Mouse (Mus musculus) forebrain, embryonic 14.5 days (tissue): ENCODE measurements around the gene Gm5741. TPM values are rescaled to one million over a fixed set of nuclear protein-coding genes. Genes with fewer than 3 reads are reported as not detected.
A peak's percentile ranks its signal among the peaks of the same experiment; 100 is the strongest.

Experiments
- ATAC-seq: fragments of 200-750 bp; cut with Nextera tagmentation; 2 replicates; pipeline ENCODE4 v1.8.0; 2017; ENCODE audit warnings: mild to moderate bottlenecking, moderate library complexity
- DNase-seq: peaks from one replicate; pipeline ENCODE4 v3.0.0-alpha.2; 2015; ENCODE audit warnings: low spot score
- H3K27ac ChIP-seq: fragments of 300-500 bp; sonication (generic); 2 replicates; pipeline ENCODE4 v1.5.1; 2014; ENCODE audit warnings: low read depth, mild to moderate bottlenecking, control low read depth, low read length, moderate library complexity
- H3K27me3 ChIP-seq: fragments of 300-500 bp; sonication (generic); replicated peaks from 2 replicates; pipeline ENCODE4 v1.6.1; 2014; ENCODE audit warnings: low read length, control low read depth, mixed read lengths; ENCODE audit not compliant: control insufficient read depth, insufficient read depth
- H3K36me3 ChIP-seq: fragments of 300-500 bp; sonication (generic); 2 replicates; pipeline ENCODE4 v1.6.1; 2014; ENCODE audit warnings: low read length, control low read depth; ENCODE audit not compliant: control insufficient read depth, insufficient read depth
- H3K4me1 ChIP-seq: fragments of 300-500 bp; sonication (generic); 2 replicates; pipeline ENCODE4 v1.6.1; 2014; ENCODE audit warnings: antibody characterized with exemption, low read length, control low read depth; ENCODE audit not compliant: control insufficient read depth, insufficient read depth
- H3K4me2 ChIP-seq: fragments of 300-500 bp; sonication (generic); 2 replicates; pipeline ENCODE4 v1.6.1; 2014; ENCODE audit warnings: mild to moderate bottlenecking, control low read depth, low read length
- H3K4me3 ChIP-seq: fragments of 300-500 bp; sonication (generic); 2 replicates; pipeline ENCODE4 v1.5.1; 2014; ENCODE audit warnings: low read depth, low read length, control low read depth
- H3K9ac ChIP-seq: fragments of 300-500 bp; sonication (generic); 2 replicates; pipeline ENCODE4 v1.6.1; 2014; ENCODE audit warnings: mild to moderate bottlenecking, low read length, control low read depth, moderate library complexity
- H3K9me3 ChIP-seq: fragments of 300-500 bp; sonication (generic); replicated peaks from 2 replicates; pipeline ENCODE4 v1.6.1; 2016; ENCODE audit warnings: low read length, control low read depth, mixed read lengths; ENCODE audit not compliant: control insufficient read depth
- WGBS: fragments of 180-500 bp; shearing (Covaris S2); extraction: QIAGEN DNeasy Blood & Tissue Kit; methylation state at CpG from one replicate; pipeline ENCODE4 v1.1.7; 2014; 5-methylcytosine and 5-hydroxymethylcytosine counted together
- polyA plus RNA-seq: library from polyadenylated mRNA; unstranded; fragments of >200 nt; fragmentation: Nextera tagmentation; extraction: Ambion mirVana; gene quantifications from 2 replicates; pipeline ENCODE4 v1.2.1, GENCODE M21; 2014

Gene Gm5741
- polyA plus RNA-seq, 1 experiment from 2014 or later = not detected

GRCm38 (mm10) chr8:85032622-85033311, 35.0 kb downstream of the Gm5741 start:
- ATAC-seq (no peak), DNase-seq (no peak)
- 87% methylated on average over 4 of the region's 4 CpGs for WGBS
- Histone ChIP-seq H3K9me3 (no peaks in the 10 kb centered on the region), H3K4me2 (no peak overlapping the region), H3K9ac (no peak overlapping the region), H3K4me3 (no peak overlapping the region), H3K4me1 (peaks cover 24% of the 10 kb centered on the region), H3K36me3 (peaks cover 39% of the 10 kb centered on the region), H3K27me3 (no peaks in the 10 kb centered on the region), H3K27ac (no peak overlapping the region)

GRCm38 (mm10) chr8:85029271-85029670, 38.5 kb downstream of the Gm5741 start:
- Histone ChIP-seq H3K4me1 (peaks cover 21% of the 10 kb centered on the region), H3K27ac (no peak overlapping the region), H3K9ac (peak overlapping the region; percentile 99; the same call in 1 of the 2 replicates), H3K4me3 (no peak overlapping the region), H3K36me3 (peaks cover 39% of the 10 kb centered on the region), H3K27me3 (no peaks in the 10 kb centered on the region), H3K9me3 (no peaks in the 10 kb centered on the region), H3K4me2 (peak overlapping the region; percentile 92; the same call in 1 of the 2 replicates)
- no peak for ATAC-seq
- DNase-seq = no peak
- WGBS = 93% methylated on average over 14 of the region's 14 CpGs

- no peaks in the 10 kb centered on the region for H3K27me3 ChIP-seq
- peak overlapping the region; percentile 97 for H3K4me3 ChIP-seq
- peaks cover 25% of the 10 kb centered on the region for H3K4me1 ChIP-seq
- peak overlapping the region; percentile 99 for H3K9ac ChIP-seq
- 31% methylated on average over 2 of the region's 2 CpGs for WGBS
- no peak for ATAC-seq
- peak overlapping the region; percentile 92 for H3K4me2 ChIP-seq
- H3K9me3 ChIP-seq = no peaks in the 10 kb centered on the region
- H3K27ac ChIP-seq = no peak overlapping the region
- DNase-seq = peak; percentile 22
- peaks cover 45% of the 10 kb centered on the region for H3K36me3 ChIP-seq
Measured at GRCm38 (mm10) chr8:85027922-85028321, 39.9 kb downstream of the Gm5741 start.

- peaks cover 25% of the 10 kb centered on the region for H3K4me1 ChIP-seq
- ATAC-seq = no peak
- no peaks in the 10 kb centered on the region for H3K9me3 ChIP-seq
- no peaks in the 10 kb centered on the region for H3K27me3 ChIP-seq
- peaks cover 43% of the 10 kb centered on the region for H3K36me3 ChIP-seq
- H3K27ac ChIP-seq = peak overlapping the region; percentile 86
- peak overlapping the region; percentile 99 for H3K9ac ChIP-seq
- DNase-seq = peak; percentile 15
- 1% methylated on average over 13 of the region's 13 CpGs for WGBS
- peak overlapping the region; percentile 92 for H3K4me2 ChIP-seq
- H3K4me3 ChIP-seq = peak overlapping the region; percentile 97
Measured at GRCm38 (mm10) chr8:85027516-85027855, 40.3 kb downstream of the Gm5741 start.

GRCm38 (mm10) chr8:85026670-85027515, 40.9 kb downstream of the Gm5741 start, which contains the start of gene Trir:
TSS of gene Trir (plus strand) at chr8:85026823.
- H3K27ac ChIP-seq = peak within 1 kb of the TSS; percentile 86
- H3K4me2 ChIP-seq = peak within 1 kb of the TSS; percentile 92
- H3K4me1 ChIP-seq = peaks cover 25% of the 10 kb centered on the region
- H3K4me3 ChIP-seq = peak within 1 kb of the TSS; percentile 97
- H3K9me3 ChIP-seq = no peaks in the 10 kb centered on the region
- peak; percentile 98 for DNase-seq
- WGBS = 1% methylated on average over 69 of the region's 75 CpGs
- H3K27me3 ChIP-seq = no peaks in the 10 kb centered on the region
- peak; percentile 86 for ATAC-seq
- peak within 1 kb of the TSS; percentile 99 for H3K9ac ChIP-seq
- H3K36me3 ChIP-seq = peaks cover 43% of the 10 kb centered on the region

- DNase-seq = peak; percentile 97
- Histone ChIP-seq H3K27ac (no peak within 1 kb of the TSS; the same call in 1 of the 2 replicates), H3K9me3 (no peaks in the 10 kb centered on the region), H3K4me1 (peaks cover 25% of the 10 kb centered on the region), H3K36me3 (peaks cover 43% of the 10 kb centered on the region), H3K9ac (peak within 1 kb of the TSS; percentile 79), H3K4me3 (peak within 1 kb of the TSS; percentile 78), H3K4me2 (peak within 1 kb of the TSS; percentile 92), H3K27me3 (no peaks in the 10 kb centered on the region)
- WGBS = 8% methylated on average over 30 of the region's 30 CpGs
- peak; percentile 92 for ATAC-seq
Measured at GRCm38 (mm10) chr8:85025098-85025932, 42.5 kb downstream of the Gm5741 start, which contains the start of gene Asna1. TSS of gene Asna1 (minus strand) at chr8:85025281.

GRCm38 (mm10) chr8:85023846-85024245, 43.9 kb downstream of the Gm5741 start:
- Histone ChIP-seq H3K36me3 (peaks cover 49% of the 10 kb centered on the region), H3K4me2 (peak overlapping the region; percentile 92), H3K9ac (no peak overlapping the region), H3K4me3 (peak overlapping the region; percentile 78; the same call in 1 of the 2 replicates), H3K4me1 (peaks cover 23% of the 10 kb centered on the region), H3K9me3 (no peaks in the 10 kb centered on the region), H3K27ac (no peak overlapping the region), H3K27me3 (no peaks in the 10 kb centered on the region)
- WGBS = 92% methylated on average over 3 of the region's 3 CpGs
- ATAC-seq (no peak), DNase-seq (no peak)

GRCm38 (mm10) chr8:85021514-85022055, 46.2 kb downstream of the Gm5741 start:
- no peak for DNase-seq
- H3K9ac ChIP-seq = no peak overlapping the region
- no peak overlapping the region for H3K27ac ChIP-seq
- peaks cover 15% of the 10 kb centered on the region for H3K4me1 ChIP-seq
- H3K4me2 ChIP-seq = no peak overlapping the region
- peaks cover 65% of the 10 kb centered on the region for H3K36me3 ChIP-seq
- no peaks in the 10 kb centered on the region for H3K9me3 ChIP-seq
- no peak overlapping the region for H3K4me3 ChIP-seq
- no peak for ATAC-seq
- WGBS = 98% methylated on average over 3 of the region's 3 CpGs
- H3K27me3 ChIP-seq = no peaks in the 10 kb centered on the region
